Mouse (Mus musculus): ENCODE data around the gene Pbld2.

DNA sequence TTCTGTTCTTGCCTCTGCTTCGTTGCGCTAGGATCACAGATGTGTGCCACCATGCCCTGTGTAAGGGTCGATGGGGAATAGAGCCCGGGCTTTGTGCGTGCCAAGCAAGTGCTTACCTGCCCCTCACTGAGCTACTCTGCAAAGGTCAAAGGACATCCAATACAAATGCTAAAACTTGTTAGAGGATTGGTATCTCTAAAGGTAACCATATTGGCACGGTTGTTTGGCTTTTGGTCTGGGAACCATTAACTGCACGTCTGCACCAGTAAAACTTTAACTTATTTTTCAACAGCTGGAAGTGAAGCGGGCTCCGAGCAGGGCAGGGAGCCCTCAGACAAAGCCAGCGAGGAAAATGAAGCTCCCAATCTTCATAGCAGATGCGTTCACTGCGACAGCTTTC, 37.2 kb downstream of the Pbld2 start:
- no peak for TF ChIP-seq GATA1 (IDR thresholded peaks at IDR 0.05; ENCODE audit: low read length)
- TF ChIP-seq TAL1 (IDR thresholded peaks at IDR 0.05; ENCODE audit: low read length), result no peak

Data from erythroblast, embryonic 14.5 days (primary cell).